Mouse (Mus musculus): ENCODE data around the gene Hdac7. TPM values are rescaled to one million over a fixed set of nuclear protein-coding genes. Genes with fewer than 3 reads are reported as not detected.

The Hdac7 gene
- polyA plus RNA-seq, 2 experiments from 2014 or later = 58.8 to 69.5 TPM

DNA sequence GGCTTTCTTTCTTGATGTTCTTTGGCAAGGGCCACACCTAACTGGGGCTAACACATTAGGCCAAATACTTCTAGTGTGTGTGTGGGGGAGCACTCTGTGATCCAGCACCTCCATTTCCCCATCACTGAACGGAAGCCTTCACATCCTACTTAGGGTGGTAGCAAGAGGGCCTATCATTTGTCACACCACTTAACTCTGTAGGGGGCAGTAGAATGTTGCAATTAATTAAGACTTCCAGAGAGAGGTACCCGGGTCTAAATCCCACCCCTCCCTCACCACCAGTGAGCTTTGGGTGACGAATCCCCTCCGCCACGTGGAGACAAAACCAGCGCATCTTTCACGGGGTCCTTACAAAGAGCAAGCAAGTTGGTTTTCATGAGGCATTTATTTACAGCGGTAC is 9.8 kb upstream of the Hdac7 start:
- ATAC-seq = no peak

DNA sequence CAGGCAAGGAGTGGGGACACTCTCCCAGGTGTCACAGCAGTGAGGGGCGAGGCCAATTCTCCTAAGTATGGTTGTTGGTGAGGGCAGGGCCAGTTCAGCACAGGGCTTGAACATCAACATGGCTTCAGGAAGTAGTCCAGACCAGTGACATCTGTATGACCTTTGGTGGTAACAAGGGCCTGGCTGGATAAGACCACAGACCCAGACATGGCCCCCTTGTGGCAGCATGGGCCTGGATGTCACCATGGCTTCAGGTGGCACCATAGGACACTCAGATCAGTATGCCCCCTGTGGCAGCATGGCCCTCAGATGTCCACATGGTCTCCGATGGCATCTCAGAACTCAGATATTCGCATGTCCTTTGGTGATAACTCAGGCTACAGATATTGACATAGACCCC is 8.0 kb upstream of the Hdac7 start:
- no peak for ATAC-seq

DNA sequence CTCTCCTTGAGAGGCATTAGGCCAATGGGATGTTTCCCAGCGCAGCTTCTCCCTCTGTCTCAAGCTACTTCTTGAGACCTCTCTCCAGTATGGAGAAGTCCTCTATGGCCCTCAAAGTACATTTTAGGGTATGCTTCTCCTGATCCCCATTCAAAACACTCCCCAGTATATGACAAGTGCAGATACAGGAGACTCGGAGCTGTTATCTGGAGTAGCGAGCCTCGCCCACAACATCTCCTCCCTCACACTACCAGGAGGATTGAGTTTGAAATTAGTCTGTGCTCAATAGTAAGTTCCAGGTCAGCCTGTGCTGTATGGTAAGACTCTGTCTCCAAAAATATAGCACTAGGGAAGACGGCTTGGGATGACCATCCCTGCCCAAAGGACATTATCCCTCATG is 6.7 kb upstream of the Hdac7 start:
- ATAC-seq = no peak

DNA sequence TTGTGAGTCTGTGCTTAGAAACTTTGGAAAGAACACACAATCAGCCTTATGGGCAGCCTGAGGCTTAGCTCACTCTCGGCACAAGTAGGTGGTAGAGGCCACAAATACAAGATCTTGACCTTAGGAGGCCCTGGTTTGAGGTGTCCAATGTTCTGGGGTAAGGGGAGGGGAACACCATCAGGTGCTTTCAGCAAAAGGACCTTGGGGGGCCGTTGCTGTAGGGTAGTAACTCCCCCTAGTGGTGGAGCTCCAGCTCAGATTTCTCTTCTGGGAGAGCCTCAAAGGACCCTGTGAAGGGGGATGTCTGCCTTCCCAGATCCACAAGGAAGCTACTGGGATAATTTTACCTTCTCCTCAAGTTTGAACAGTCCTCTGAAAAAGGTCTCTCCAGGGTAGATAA is 6.1 kb upstream of the Hdac7 start:
- ATAC-seq = no peak

DNA sequence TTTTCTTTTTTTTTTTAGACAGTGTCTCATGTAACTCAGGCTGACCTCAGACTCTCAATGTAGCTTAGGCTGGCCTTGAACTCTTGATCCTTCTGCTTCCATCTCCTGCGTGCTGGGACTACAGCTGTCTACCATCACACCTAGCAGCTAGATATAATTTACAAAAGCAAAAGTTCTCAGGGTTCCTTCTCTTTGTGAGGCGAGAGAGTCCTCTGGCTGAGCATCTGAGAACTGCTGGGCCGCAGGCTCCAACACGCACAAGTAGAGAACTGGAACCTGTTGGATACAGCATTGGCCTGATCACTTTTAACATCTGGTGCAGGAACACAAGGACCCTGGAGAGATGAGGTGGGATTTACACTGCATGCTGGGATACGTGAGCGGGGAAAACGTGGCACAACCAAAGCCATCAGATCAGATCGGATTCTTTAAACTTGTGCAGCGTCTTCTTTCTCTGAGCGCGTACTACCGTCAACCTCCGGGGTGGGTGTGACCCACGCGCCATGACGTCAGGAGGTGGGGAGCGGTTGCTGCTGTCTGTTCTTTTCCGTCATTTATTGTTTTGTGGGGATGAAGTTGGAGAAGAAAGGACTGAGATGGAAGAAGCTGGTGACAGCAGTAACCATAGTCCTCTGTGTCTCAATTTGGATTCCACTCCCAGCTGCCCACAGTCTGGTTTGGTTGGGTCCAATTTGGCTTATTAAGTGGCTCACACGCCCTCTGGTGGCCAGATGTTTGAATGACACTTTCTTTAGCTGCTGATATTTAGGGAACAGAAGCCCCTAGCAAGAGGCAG is 5.0 kb upstream of the Hdac7 start:
- ATAC-seq = peak; percentile 86

DNA sequence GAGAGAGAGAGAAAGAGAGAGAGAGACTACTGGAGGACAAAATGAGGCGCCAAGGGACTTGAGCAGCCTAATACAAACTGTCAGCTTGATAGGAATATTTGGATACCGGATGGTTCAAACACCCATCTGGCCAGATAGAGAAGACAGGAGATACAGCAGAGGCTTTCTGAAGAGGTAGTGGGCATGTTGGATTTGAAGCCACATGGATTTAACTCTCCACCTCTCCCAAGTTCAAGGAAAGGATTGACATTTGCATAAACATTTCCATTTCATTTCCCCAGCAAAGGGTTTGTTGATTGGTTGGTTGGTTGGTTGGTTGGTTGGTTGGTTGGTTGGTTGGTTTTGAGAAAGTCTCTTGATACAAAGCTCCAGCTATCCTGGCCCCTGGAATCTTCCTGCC is 3.6 kb upstream of the Hdac7 start:
- no peak for ATAC-seq

DNA sequence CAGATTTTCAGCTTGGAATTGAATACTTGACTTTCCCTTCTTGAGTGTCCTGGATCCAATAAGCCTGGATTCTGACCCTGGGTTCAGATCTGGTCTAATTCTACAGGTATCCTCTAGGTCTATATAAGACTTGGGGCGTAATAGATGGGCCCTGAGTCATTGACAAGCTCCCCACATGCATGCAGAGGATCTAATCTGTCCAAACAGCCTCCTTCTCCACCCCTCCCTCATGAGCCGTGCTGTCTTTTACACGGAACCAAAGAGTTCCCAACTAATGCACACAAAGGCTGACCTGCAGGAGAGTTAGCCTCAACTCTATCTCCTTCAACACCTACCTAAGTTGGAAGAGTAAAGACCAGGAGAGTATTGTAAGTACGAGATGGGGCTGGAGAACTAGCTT is 3.0 kb upstream of the Hdac7 start:
- ATAC-seq = no peak

DNA sequence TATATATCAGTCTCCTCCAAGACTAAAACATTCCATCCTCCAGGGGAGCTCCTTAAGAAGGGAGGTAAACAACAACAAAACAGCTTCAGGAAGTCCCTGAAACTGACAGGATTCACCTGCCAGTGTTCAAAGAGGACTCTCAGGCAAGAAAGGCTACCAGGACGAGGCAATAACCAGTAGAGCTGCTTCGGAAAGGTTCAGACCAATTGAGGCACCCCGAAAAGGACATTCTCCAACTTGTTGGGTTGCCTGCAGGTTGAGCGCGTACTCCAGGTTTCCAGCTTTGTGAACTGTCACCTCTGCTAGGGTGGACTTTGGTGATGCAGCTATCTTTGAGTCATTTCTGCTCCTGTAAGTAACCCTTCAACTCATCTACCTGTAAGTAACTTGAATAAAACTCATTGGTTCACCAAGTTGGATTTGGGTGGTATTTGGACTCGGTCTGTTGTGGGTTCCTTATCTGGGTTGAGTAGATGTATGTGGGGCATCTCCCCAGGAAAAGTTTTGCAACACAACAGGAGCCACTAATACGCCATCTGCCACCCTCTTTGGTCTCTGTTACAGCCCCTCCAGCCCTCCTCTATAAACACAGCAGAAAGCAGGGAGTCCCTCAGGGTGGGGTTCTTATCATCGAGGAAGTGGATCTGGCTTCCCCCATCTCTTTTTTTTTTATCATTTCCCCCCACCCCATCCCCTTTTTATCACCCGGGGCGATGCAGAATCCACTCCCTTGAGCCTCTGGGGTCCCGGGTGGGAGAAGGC is 2.0 kb upstream of the Hdac7 start:
- no peak for ATAC-seq

DNA sequence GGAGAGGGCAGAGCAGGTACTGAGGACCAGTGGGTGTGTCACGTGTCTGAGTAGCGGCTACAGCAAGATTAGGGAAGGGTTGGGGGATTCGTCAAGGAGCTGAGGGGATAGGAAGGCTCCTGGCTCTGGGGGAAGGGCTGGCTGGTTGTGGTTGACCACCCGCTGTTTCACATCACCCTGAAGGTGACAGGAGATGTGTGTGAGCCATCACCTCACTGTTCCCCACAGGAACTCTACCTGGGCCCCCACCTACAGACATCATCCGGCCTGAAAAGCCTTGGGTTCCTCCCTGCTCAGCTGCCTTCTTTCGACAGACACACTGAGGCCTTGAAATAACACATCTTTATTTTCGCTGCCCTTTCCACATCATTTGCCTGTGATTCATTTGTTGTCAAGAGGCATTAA is 1.1 kb downstream of the Hdac7 start:
- ATAC-seq = peak; percentile 70

DNA sequence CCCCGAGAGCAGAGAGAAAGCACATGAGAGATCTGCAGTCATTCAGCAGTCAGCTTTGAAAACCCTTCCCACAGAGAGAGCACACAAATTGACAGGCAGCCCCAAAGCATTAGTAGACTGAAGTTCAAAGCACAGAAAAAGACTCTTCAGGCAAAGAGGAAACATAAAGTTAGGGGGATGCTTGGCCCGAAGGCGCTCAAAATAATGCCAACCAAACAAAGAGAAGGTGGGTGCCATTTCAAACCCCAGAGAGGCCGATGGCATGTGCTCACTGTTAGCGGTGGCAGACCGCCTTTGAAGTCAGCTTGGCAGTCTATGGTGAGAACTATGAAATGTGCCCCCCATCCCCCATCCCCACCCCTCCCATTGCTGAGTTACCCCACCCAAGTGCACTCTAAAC is 2.2 kb downstream of the Hdac7 start:
- ATAC-seq = no peak

DNA sequence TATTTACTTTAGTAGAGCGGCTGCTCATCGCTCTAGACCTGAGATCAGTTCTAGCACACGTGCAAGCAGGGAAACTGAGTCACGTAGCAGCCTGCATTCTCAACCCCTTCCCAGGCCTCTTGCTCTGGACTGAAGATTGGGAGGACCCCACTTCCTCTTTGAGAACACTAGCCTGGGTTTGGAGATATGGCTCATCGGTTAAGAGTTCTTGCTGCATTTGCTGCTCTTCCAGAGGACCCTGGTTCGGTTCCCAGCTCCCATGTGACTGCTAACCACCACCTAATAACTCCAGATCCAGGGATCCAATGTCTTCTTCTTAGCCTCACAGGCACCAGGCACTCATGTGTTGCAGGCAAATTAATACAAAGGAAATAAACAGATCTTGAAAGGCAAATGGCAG is 2.9 kb downstream of the Hdac7 start:
- ATAC-seq = no peak

DNA sequence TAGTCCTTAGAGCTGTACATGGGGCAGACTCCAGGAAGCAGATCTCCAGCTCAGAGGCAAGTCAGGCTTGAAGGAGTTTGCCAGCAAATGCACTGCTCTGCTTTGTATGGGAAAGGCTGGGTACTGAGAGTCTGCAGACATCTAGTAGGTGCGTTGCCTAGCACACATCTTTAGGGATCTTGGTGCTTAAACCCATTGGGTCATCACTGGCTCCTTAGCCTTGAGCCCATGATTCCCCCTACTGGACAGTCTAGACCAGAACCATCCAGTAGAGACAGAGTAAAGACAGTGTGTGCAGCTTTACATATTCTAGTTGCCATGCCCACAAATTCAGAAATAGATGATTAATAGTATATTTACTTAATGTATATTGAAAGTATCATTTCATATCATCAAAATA is 3.5 kb downstream of the Hdac7 start:
- ATAC-seq = no peak

DNA sequence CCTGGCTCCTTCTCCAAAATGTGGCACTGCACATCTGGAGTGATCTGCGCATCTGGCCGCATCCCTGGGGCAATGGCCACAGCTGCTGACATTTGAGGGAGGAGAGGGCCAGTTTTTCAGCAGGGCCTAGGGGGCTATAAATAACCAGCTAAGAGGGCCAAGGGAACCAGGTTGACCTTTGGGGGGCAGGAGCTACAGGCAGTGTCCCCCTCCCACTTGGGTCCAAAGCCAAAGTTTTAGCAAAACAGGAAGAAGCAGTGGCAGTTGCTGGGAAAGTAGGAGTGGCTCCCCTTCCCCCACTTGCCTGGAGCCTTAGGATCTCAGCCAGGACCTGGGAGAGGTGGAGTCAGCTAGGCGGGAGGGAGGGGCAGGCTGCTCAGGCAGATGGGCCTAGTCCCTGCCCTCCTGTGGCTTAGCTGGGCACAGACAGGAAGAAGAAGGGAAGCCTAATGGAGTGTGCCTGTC is 4.3 kb downstream of the Hdac7 start:
- ATAC-seq = no peak

DNA sequence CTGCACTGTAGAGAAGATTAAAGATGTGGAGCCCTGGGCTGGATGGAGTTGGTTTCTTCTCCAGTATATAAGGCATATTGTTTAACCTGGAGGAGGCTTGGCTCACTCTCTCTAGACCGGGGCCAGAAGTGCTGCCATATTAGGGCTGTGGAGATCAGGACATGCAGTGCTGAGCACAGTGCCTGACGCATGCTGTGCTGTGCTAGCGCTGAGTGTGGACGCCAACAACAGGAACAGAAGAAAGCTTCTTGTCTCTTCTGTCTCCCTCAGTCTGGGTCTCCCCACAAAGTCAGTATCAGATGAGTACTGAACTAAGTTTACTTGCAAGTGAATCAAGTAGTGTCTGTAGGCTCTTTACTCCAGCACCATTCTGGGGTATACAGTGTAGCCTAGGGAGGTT is 4.8 kb downstream of the Hdac7 start:
- ATAC-seq = no peak

DNA sequence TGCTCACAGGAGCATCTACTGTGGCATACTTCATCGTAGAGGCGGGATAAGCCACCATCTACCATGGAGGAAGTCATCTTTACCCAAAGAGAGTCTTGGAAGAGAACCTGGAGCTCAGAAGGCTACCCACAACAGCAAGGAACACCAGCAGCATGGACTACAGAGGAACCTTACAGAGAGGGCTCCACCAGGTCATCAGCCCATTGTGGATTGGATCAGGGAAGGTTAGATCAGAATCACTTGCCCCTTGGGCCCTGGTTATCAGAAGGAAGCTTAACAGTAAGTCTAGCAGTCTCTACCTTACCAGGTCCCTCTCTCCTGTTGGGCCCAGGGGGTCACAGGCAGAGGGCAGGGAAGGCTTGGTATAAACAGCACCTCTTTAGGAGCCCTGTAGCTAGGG is 5.3 kb downstream of the Hdac7 start:
- ATAC-seq = no peak

DNA sequence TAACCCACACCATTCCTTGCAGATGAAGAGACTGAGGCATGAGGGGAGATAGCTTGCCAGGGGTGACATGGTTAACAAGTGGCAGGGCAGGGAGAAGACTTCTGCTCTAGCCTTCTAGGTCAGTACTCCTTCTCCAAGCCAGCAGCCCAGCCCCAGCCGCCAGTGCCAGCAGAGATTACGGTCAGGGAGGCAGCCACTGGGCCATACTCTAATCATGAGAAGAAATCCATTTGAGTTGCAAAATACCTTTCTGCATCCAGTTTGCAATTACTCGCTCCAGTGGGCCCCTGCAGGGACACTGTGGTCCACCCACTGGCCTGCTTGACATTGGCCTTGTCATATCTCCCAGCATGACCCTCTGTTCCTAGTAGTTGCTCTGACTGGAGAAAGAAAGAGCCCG is 5.9 kb downstream of the Hdac7 start:
- ATAC-seq = no peak

DNA sequence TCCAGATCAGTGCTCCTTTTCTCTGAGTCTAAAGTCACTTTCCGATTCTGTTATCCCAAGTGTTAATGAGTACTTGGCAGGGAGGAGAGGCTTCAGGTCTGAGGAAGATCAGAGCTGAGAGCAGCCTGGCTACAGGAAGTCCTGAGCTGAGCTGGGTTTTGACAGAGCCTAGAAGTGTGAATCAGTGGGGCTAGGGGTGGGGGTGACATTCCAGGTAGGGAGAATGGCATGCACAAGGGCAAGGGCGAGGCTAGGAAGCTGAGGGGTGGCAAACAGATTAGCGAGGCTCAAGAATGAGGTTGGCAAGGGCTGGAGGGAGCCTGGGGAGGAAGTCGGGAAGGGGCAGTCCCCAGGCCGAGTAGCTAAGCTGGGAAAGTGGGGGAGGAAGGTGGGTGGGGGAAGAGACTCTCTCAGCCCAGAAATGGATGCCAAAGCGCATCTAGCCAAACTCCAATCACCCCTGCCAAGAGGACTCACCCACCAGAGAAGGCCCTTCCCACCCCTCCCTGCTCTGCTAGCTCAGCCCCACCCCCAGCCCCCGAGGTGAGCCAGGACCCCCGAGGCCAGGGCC is 6.7 kb downstream of the Hdac7 start:
- ATAC-seq = peak; percentile 41

DNA sequence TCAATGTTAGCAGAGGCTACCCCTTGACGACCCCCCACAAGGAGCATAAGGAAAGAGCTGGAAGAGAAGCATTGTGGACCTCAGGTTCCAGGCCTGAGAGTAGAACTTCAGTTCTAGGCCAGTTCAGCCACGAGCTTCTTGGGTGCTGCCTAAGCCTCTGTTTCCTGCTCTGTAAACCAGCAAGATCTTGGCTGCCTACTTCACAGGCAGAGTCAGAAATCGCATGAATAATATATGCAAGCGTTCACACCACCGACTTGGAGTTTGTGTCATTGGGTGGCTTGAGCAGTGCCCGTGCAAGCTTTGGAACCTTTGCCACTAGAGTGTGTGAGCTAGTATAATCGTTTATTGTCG is 7.4 kb downstream of the Hdac7 start:
- ATAC-seq = peak; percentile 62

DNA sequence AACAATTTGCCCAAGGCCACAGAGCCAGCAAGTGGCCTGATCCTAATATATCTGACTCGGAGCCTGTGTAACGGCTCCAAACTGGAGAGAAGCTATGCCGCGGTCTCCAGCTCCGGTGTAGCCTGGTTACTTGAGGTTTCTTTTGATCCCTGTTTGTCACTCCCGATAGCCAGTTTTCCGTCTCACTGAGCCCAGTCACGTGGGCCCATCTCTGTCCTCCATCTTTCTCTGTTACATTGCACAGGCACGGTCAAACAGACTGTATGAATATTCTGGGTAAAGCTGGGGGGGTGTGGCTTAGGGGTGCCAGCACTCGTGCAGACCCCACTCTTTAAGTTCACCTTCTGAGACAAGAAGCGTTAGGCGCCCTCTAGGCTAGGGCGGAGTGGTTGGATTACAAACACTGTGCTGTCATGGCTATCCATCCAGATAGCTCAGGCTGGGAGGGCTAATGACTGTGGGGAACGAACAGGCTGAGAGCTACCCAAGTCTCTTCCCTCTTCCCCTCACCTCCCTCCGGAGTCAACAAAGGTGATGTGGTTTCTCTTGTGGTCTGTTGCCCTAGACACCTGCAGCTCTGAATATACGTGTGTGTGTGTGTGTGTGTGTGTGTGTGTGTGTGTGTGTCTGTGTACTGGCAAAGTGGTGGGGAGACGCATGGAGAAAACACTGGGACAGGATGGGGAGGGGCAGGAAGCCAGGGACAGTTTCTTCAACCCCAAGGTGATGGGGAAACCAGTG is 8.0 kb downstream of the Hdac7 start:
- peak; percentile 41 for ATAC-seq

DNA sequence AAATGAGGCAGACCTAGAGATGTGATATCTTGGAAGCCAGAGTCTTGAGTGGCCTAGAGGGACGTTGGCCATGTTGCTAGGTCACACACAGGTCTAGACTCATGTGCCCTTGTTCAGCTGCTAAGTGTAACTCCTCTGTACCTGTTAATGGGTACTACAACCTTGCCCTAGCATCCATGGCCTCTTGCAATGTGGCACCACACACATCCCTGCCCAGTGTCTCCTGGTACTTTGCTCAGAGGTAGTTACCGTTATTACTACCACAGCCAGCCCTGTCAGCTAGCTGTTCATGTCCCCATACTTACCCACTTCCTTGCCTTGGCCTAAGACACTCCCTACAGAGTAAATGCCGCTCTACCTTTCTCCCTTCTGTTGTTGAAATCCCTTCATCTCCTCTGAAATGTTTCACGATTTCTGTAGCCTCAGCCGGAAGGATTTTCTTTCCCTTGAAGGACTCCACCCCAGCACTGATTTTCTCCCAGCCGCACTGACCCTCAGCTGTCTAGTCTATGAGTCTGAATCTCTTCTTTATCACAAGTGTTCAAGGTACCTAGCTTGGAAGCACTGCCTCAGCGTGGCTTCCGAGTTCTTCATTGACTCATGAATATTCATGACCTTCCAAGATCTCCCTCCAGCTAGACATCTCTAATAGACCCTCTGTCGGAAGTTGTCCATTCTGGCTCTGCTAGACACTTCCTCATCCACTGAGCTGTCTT is 11.4 kb downstream of the Hdac7 start:
- no peak for ATAC-seq

DNA sequence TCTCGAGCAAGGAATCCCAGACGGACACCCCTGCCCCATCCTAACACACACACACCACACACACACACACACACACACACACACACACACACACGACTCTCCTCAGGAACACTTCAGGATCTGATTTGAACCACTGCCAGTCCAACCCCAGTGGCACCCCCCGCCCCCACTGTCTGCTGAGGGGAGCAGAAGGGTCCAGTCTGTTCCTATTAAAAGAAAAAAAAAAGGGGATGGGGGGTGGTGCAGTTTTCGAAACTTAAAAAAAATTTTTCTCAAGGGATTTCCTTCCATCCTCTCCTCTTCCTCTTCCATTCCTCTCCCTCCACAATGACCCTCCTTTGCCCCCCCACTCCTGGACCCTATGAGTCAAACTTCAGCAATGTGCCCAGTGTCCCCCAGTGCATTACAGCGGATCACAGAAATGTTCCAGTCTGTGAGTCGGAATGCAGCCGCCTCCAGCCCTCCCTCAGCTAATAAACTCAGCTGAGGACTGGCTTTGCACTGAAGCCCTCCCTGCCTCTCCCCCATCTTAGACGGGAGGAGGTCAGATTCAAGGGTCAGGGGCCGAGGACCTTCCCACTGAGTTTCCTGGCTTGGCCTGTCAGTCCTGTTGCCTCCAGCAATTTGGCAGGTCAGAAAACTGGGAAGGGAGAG is 12.2 kb downstream of the Hdac7 start:
- ATAC-seq = no peak
